Mouse (Mus musculus) mature B cell (primary cell): ENCODE data around the gene Eps8l3.

ENCODE experiments used
- in situ Hi-C: fragments of 300-500 bp; cut with MboI; formaldehyde crosslinking; loops from 2 replicates; pipeline ENCODE4 v1.14.3; 2019

Gene Eps8l3

GRCm38 (mm10) chr3:107877005-107877404, at the start of gene Eps8l3:
TSS of gene Eps8l3 (plus strand) at chr3:107877229.
- in situ Hi-C loops, result no loop called here

- in situ Hi-C loops, result no loop called here
Measured at GRCm38 (mm10) chr3:107827873-107828405, 49.1 kb upstream of the Eps8l3 start.

- in situ Hi-C loops, result no loop called here
Measured at GRCm38 (mm10) chr3:107828518-107828917, 48.5 kb upstream of the Eps8l3 start.

GRCm38 (mm10) chr3:107828997-107829396, 48.0 kb upstream of the Eps8l3 start:
- in situ Hi-C loops, result no loop called here

GRCm38 (mm10) chr3:107829625-107830024, 47.4 kb upstream of the Eps8l3 start:
- in situ Hi-C loops, result no loop called here

- in situ Hi-C loops, result no loop called here
Measured at GRCm38 (mm10) chr3:107831875-107832554, 45.0 kb upstream of the Eps8l3 start.

GRCm38 (mm10) chr3:107832645-107833044, 44.4 kb upstream of the Eps8l3 start:
- in situ Hi-C loops, result no loop called here

- in situ Hi-C loops, result no loop called here
Measured at GRCm38 (mm10) chr3:107833370-107833769, 43.7 kb upstream of the Eps8l3 start.

GRCm38 (mm10) chr3:107833872-107834341, 43.1 kb upstream of the Eps8l3 start:
- in situ Hi-C loops, result no loop called here

- in situ Hi-C loops, result no loop called here
Measured at GRCm38 (mm10) chr3:107835301-107835700, 41.7 kb upstream of the Eps8l3 start.

GRCm38 (mm10) chr3:107839855-107840254, 37.2 kb upstream of the Eps8l3 start:
- in situ Hi-C loops, result no loop called here

GRCm38 (mm10) chr3:107840855-107841254, 36.2 kb upstream of the Eps8l3 start:
- in situ Hi-C loops, result no loop called here

GRCm38 (mm10) chr3:107841370-107841769, 35.7 kb upstream of the Eps8l3 start:
- in situ Hi-C loops, result no loop called here

GRCm38 (mm10) chr3:107843406-107843805, 33.6 kb upstream of the Eps8l3 start:
- in situ Hi-C loops, result no loop called here

- in situ Hi-C loops, result no loop called here
Measured at GRCm38 (mm10) chr3:107844001-107844400, 33.0 kb upstream of the Eps8l3 start.

- in situ Hi-C loops, result no loop called here
Measured at GRCm38 (mm10) chr3:107844499-107844898, 32.5 kb upstream of the Eps8l3 start.

GRCm38 (mm10) chr3:107846175-107846574, 30.9 kb upstream of the Eps8l3 start:
- in situ Hi-C loops, result no loop called here

- in situ Hi-C loops, result no loop called here
Measured at GRCm38 (mm10) chr3:107846835-107847234, 30.2 kb upstream of the Eps8l3 start.

GRCm38 (mm10) chr3:107848126-107848525, 28.9 kb upstream of the Eps8l3 start:
- in situ Hi-C loops, result no loop called here

- in situ Hi-C loops, result no loop called here
Measured at GRCm38 (mm10) chr3:107849000-107849692, 27.9 kb upstream of the Eps8l3 start.

- in situ Hi-C loops, result no loop called here
Measured at GRCm38 (mm10) chr3:107849693-107850031, 27.4 kb upstream of the Eps8l3 start.

- in situ Hi-C loops, result no loop called here
Measured at GRCm38 (mm10) chr3:107850418-107851031, 26.5 kb upstream of the Eps8l3 start.

GRCm38 (mm10) chr3:107852786-107853185, 24.2 kb upstream of the Eps8l3 start:
- in situ Hi-C loops, result no loop called here
